Mouse (Mus musculus) lung, postnatal 4 days (tissue): ENCODE results near the gene Bbx.

Source experiments
- DNase-seq, 2 experiments: peaks; one replicate each; pipeline ENCODE4 v3.0.0; 2021

Bbx gene

DNA sequence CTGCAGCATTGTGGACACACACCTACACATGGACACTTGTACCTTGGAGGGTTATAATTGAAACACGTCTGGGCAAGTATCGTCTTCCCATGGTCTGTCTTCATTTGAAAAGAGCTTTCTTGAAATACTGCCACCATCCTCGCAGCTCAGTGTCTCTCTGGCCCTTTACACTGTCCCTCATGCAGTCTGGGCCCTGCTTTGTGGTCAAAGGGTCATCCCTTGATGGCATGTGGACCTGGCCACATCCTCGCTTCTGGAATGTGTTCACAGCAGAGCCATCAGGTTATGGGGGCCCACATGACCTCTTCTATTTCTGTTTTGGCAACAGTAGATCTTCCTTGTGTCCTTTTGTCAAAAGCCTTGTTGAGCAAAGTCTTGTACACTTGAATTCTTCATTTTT, 282.6 kb downstream of the Bbx start:
- no peak for DNase-seq

DNA sequence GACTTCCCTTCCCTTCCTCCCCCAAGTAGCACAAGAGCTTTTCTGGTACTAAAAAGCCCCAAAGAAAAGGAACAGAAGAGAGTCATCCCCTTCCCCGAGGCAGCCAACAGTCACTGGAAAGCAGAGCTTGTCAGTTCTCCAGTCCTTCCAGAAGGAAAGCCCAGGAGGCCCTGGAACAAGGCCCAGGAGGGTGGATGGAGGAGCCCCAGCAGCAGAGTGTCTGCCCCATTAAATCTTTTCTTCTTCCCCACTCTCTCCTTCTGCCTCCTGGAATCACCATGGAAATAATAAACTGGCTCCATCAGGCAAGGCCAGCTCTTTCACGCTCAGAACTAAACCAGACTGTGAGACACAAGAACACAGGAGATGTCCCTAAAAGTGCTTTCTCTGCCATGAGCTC, 284.3 kb downstream of the Bbx start:
- no peak for DNase-seq
